Mouse (Mus musculus) cerebellum, postnatal 14 days (tissue): ENCODE data around the gene Ifnar2.

Experiments used
- DNase-seq, 2 experiments: peaks; one replicate each; pipeline ENCODE4 v3.0.0; 2021; ENCODE audit warnings: mixed read lengths in 2 of 2

The Ifnar2 gene

DNA sequence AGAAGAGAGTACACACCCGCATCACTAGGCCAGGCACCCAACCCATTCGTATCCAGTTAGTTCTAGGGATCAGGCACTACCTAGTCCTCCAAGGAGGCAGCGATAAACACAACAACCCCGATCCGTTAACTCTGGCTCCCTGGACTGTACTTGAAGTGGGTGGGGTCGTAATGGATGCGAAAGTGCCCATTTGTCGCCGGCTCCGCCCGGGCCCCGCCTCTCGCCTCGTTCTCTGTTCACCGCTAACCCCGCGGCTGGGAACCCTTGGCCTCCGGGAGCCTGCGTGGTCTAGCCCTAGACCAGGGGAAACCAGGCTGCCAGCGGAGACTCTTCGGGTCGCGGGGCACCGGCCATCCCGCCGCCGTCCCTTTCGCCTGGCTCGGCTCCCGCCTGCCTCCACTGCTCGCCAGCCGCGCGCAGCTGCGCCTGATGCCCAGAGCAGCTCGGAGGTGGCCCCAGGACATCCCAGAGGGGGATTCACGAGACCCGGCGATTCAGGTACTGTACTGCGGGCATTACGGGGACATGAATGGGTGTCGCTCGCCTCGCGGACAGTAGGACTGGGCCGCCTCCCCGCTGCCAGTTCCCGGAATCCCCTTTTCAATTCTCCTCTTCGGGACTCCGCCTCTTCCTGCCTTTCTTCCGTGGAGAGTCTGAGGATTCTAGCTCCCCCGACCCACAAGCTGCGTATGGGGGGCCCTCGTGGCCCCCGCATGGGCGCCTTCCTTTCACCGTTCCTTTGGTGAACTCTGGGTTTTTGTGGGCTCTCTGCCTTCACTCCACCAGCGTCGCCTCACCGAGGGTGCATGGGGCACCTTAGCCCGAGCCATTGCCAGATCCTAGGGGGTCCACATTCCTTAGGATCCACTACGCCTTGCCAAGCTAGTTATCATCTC, at the start of gene Ifnar2:
Gene Ifnar2 (plus strand): TSS at position 207 of the 896 bp plus-strand sequence.
- DNase-seq, result peak; percentile 74 to 79

DNA sequence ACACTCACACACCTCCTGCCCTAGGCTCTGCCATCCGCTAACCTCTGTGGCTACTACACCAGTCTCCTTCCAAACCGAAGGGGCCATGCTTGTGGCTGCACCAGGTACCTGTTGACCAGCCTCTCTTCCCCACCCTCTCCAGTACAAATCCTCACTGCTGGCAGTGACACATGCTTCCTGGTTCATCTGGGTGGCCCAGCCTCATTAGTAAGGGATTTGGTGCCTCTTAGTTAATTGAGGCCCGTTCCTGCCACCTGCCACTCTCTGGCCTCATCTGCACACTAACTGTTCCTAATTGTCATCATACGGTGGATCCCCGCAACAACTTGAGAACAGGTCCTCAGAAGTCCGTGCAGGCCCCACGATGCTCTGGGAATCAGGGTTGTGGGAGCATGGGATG, 45.0 kb upstream of the Ifnar2 start:
- DNase-seq, result peak in 1 of 2 experiments; percentile 42

DNA sequence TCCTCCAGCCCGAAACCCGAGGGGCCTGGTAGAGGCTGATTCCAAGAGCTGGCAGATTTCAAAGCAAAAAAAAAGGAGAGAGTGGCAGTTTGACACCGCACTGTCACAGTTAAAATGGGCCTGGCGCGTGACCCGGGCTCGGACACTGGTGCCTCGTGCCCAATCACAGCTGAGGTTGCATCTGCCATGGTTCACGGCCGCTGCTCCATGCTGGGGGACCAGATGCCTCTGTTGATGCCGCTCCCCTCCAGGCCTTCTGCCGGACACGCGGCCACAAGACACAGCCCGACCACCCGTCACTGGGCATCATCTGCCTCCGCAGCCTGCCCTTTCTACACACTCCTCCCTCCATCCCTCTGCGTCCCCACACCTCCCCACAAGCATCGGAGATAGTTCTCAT, 43.7 kb upstream of the Ifnar2 start:
- peak; percentile 91 to 94 for DNase-seq

DNA sequence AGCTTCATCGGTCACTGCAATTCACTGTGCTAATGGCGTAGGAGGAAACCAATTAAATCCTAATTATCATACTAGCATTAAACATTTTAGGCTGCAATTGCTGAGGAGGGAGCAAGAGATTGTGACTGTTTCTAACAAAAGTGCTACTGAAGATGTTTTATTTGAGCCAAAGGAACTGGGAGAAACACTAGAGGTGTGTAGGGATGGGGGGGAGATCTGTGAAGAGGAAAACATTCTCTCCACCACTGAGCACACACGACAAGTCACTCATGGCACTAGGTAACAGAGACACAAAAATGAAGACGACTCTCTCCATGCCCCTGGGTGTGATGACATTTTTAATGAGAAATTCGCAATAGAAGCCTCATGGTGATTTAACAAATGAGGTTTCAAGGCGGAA, 42.1 kb upstream of the Ifnar2 start:
- DNase-seq, result no peak

DNA sequence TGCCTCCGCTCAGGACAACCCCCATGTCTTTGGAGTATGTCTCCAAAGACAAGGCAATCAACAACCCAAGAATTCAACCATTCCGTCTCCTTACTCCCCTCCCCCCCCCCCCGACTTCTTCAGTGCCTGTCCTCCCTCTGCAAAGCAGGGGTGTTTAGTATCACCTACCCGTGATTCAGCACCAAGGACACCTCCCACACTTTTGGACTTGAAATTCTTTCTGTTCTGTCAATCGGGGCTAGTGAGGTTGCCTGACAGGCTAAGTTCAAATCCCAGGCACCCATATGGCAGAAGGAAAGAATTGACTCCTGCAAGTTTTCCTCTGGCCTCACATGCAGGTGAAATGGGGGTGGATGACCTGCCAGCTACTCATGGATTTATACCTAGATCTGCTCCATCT, 41.4 kb upstream of the Ifnar2 start:
- DNase-seq, result no peak

DNA sequence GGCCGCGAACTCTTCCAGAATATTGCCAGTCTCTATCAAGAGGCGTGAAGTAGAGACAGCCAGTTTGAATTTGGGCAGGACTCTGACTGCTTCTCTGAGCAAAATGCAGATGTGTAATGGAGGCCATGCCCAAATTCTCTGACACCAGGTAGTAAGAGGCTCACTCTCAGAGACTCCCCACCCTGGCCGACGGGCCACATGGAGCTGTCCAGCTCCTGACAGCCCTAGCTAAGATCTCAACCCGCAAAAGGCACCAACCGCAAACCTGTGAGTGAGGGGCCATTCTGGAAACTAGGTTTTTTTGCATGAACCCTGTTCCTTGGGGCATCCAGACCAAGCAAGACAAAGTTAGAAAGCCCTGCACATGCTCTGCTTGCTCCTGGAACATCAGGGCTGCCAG, 39.7 kb upstream of the Ifnar2 start:
- DNase-seq, result no peak

DNA sequence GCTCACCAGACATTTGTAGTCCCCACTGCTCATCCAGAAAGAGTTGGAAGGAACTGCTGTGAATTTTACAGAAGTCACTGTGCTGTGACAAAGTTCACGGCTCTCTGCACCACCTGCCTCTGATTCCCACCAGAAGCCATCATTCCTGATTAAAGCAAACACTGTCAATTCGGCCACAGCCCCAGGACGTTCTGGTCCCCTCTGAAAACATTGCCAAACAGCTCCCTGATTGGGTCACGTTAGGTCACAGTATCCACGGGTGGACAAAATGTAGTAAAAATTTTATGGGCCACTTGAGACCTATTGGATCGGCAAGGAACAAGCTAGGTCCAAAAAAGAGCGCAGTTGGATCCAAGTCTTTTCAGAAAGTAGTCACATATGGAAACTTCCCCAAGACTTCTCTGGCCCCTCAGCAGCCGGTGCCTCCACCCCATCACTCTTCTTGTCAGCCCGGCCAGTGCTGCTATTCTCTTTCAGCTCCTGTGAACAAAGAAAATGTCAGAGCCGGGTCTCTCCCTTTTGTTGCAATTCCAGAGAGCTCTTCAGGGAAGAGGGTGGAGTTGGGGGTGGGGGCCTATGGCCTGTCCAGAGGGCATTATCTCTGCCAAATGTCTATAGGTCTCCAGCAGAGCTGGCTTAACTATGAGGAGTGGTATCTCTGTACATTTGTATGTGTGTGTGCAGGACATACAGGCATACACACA, 38.2 kb upstream of the Ifnar2 start:
- DNase-seq, result no peak

DNA sequence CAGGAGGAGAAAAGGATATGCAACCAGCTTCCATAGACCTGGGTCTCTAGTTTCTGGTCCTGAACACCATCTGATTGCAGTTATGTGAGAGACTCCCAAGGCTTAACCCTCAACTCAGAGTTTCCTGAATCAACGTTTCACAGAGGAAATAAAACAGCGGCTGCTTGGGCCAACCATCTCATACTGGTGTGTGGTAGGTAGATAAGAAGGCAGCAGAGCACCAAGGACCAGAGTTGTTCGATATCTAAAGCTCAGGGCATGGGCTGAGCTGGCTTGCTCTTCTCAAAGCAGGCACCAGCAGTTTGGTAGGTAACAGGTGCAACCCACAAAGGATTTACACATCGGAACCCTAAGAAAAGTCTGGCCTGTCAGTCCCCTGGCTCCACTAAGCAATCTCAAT, 35.8 kb upstream of the Ifnar2 start:
- no peak for DNase-seq

DNA sequence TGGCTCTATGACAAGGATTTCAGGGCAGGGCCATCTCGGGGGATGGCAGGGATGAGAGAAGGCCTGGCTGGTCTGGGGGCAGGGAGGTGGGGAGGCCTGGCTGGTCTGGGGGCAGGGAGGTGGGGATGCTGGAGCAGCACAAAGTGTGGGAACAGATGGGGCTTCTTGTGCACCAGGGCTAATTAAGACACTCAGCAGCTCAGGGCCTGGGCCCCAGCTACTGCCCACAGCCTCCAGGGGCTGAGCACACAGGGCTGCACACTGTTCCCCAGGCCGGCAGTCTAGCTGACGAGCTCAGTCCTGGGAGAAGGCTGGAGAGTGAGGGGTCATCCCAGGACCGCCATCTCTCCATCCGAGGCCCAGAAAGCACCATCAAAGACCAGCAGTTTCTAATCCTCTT, 35.1 kb upstream of the Ifnar2 start:
- DNase-seq, result no peak

DNA sequence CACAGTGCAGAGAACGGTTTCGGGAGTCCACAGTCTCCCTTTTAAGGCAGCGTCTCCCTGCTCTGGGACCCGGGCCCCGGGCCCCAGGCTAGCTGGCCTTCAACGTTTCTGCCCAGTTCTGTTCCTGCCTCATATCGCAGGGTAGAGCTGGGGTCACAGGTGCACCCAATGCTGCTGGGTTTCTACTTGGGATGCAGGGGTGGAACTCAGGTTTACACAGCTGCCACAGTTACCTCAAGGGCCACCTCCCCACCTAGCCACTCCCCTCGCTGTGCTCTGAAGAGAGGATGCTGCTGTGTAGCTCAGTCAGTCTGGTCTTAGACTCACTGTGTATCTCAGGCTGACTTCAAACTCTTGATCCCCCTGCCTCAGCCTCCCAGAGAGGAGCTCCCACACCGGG, 26.1 kb upstream of the Ifnar2 start:
- DNase-seq, result no peak

DNA sequence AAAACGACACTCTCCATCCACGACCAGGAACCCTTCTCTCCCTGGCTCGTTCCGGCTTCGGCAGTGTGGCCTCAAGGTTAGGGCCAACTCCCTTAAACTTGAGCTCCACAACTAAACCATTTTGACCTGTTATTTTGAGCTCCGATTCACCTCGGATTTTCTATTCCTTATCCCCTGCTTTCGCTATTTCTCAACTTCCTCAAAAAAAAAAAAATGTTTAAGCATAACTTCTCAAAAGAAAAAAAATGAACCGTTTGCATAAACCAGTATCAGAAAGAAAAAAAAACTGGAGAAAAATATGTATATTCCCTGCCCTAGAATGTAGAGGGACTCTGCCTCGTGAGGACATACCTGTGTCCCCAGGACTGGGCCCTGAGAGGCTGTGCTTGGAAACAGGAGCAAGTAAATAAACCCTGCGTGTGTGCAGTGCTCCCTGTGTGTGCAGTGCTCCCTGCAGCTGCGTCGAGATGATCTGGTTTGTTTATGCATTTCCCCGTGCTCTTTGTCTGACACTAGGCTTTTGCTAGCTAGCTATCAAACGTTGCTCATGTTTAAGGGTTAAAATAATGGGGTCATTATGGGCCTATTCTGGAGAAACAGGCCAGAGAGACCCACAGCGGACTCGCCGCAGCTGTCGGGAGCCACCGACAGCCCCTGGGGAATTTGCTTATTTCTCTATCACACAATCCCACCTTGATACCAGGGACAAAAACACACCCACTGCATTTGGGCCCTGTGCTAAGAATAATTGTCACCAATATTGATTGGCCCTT, 24.9 kb upstream of the Ifnar2 start:
- DNase-seq, result no peak

DNA sequence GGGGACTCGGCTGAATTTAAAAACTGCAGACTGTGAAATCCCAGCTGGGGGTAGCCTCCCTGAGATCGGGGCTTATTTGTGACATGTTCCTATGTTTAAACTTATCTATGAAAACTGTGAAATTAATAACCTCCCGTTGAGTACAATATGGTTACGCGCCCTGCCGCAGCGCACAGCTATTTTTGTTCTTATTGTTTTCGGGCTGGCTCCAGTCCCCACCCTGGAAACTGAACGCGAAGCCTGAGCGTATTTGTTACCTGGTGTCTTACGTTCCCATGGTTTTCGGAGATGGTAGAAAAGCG, 24.4 kb upstream of the Ifnar2 start:
- no peak for DNase-seq

DNA sequence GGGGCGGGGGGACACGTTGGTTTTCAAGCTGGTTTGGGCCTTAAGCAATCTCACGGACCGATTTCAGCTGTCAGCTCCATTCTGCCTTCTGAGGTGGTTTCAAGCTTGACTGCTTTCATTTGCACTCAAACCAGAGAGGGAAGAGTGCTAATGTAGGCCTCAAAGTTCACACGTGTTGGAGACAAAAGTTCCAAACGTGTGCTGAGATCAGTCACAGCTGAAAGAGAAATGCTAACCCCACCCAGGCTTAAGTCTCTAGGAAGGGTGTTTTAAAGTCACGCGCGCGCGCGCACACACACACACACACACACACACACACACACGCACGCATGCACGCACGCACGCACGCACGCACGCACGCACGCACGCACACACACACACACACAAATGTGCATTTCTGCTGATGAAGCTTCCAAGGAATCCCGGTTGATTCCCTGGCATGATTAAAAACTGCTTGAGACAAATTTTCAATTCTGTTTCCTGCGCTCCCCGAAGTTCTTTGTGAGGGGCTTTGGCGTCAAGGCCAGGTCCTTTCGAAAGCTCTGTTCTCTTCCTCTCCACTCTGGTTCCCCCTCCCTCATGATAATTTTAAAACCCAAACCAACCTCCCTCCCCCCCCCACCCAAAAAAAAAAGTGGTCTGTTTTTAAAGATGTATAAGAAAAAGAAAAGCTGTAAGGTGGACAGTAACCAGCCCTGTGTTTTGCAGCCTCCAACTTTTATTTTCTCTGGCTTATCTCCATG, 23.8 kb upstream of the Ifnar2 start:
- DNase-seq, result peak in 1 of 2 experiments; percentile 34

DNA sequence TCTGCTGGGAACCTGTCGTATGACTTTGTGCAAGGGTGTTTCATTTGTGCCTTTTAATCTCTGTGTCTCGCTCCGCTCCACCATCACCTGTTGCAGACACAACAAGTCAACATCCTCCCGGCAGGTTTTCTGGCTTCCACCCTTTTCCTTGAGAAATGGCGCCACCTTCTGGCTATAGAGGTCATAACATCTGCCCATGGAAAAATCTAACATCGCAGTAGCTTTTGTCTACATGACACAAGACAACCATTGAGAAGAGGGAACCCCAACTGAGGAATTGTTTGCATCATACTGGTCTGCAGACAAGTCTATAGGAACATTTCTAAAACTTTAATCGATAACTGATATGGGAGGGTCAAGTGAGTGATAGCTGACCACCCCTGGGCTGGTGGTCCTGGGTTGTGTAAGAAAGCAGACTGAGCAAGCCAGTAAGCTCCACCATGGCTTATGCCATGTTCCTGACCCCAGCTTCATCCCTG, 20.5 kb upstream of the Ifnar2 start:
- DNase-seq, result peak; percentile 91 to 93

DNA sequence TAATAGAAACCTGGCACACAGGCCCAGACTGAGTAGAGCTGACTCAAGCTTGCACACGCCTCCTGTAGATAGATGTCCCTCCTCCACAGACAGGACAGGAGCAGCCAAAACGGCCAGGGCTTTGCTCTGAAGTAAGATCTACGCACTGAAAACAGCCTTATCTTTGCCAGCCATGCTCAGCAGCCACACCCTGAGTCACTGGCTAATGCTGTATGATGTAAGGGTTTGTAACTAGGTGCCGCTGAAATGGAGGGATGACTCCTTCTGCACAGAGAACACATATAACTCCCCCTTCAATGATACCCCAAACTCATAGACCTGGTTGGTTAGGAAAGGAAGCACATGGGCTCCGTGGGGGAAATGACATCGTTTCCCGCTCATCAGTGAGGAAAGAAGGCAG, 19.8 kb upstream of the Ifnar2 start:
- DNase-seq, result no peak

DNA sequence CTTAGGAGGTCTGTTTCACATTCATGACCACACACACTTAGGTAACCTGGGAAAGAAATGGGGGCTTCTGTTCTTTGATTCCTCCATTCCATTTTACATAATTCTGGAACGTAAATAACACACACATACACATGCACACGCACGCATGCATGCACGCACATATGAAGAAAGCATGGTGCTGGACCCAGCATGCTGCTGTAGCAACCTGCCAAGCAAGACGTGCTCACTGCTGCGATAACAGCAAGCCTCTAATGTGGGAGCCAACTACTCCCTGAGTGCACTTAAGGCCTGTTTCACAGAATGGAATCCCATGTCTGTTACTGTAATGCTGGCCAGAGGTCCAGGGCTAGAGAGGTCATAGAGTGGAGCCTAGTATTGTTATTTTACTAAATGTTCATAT, 19.4 kb upstream of the Ifnar2 start:
- no peak for DNase-seq

DNA sequence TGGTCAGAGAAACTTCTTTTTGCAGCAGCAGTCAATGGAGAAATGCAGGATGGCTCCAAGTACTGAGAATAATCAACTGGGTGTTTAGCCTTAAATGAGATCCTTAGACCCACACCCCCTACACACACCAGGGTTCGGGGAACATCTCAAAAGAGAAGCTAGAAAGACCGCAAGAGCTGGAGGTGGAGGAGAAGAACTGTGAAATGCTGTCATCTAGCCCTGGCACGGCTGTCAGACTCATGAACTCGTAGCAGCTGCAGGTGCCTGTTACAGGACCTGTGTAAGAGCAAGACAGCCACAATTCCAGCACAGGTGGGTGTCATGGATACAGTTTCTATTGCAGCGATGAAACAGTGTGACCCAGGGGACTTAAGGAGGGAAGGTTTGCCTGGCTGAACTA, 18.9 kb upstream of the Ifnar2 start:
- no peak for DNase-seq

DNA sequence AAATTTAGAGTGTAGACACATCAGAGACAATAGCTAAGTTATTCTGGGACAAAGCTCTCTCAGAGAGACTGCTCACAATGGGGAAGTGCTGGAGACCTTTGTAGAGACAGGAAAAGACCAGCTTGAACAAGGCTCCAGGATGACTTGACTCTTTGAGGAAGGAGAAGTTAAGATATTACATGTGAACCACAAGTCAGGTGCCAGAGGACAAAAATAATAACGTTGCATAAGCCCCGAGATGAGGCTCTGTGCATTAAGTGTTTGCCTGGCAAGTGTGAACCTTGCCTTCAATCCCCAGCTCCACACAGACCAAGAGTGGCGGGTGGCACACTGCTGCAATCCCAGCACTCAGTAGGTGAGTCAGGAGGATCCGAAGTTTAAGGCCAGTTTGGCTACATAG, 18.0 kb upstream of the Ifnar2 start:
- DNase-seq, result no peak

DNA sequence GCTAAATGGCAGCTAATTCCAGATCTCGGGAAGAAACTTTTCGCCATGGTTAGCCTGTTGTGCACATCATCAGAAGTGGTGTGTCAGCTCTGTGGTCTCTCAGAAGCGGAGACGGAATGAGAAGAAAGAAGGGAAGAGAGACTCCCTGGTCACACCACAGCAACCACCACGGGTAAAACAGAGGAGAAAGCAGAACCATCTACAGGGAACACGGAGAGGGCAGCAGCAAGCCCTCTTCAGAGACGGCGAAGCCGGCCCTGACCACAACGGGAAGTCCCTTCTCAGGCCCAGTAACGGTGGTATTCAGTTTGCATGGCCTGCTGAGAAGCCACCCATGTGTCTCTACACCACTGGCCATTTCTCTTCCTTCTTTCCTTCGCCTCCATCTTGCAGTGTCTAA, 17.4 kb upstream of the Ifnar2 start:
- DNase-seq, result no peak

DNA sequence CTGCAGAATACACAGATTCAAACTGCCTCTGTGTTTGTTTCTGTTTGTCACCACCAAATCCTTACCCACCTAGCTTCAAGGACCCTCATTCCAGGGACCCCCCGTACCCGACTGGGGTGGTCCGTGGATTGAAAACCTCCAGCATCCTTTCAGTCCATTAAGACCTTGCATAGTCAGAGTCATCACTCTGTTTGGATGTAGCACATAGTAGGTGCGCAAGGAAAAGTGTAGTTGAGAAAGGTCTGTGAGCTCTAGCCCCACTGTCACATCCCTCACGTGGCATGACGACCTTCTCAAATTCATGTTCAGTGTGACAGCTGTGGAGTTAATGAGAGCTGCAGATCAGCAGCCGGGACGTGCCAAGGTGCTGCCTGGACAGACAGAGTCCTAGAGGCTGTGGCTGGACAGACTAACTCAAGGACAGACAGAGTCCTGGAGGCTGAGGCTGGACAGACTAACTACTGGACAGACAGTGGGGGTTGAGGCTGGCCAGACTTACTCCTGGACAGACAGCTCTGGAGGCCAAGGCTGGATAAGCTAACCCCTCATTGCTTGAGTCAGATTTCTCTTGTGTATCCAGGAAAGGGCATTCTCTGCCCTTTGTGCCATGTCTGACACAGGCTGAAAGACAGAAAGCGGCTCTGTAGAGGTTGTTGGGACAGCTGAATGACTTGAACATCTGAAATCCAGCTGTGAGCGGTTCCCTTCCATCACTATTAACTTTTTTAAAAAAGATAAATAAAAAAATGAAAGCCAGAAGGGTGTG, 15.6 kb upstream of the Ifnar2 start:
- DNase-seq, result no peak

DNA sequence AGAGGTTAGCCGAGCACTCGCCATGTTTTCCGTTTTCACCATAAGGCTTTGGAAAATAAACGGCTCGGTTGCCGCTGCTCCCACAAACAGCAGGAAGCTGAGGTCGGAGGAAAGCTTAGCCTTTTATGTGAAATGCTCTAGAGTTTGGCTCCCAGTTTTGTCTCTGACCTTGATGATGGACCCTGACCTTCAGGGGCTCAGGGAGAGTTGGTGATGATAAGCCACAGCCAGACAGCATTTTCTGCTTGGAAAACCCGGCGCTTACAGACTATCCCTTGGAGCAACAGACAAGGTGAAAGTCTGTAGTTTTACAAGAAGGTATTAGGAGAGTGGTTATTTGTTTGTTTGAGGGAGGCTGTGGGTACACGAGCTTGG, 15.1 kb upstream of the Ifnar2 start:
- no peak for DNase-seq

DNA sequence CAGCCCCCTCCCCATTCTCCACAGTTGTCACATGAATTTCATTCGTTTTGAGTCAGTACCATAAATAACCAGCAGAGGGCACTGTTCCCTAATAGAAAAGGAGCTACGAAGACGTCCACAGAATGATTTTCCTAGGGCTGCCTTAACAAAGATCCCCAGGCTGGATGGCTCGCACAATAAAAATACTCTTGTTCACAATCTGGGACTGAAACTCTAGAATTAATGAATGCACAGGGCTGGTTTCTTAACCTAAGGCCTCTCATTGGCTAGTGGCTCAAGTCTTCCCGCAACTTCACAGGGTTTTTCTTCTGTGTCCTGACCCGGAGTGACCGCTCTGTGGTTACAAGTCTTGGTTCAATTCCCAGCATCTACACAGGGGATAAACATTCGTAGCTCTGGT, 14.0 kb upstream of the Ifnar2 start:
- peak; percentile 84 to 85 for DNase-seq
